Mouse (Mus musculus) heart, embryonic 14.5 days (tissue): ENCODE measurements around the gene Dohh. TPM values are rescaled to one million over a fixed set of nuclear protein-coding genes. Genes with fewer than 3 reads are reported as not detected.
A peak's percentile ranks its signal among the peaks of the same experiment; 100 is the strongest.

ENCODE experiments used
- ATAC-seq: fragments of 200-750 bp; cut with Nextera tagmentation; 2 replicates; pipeline ENCODE4 v1.8.0; 2017; ENCODE audit warnings: low read depth, moderate TSS enrichment; ENCODE audit not compliant: insufficient number of reproducible peaks, insufficient read depth, low FRiP score
- H3K27ac ChIP-seq, 2 experiments: fragments of 200-500 bp in 1 of 2; fragments of 300-500 bp in 1 of 2; sonication (generic) in 1 of 2; replicated peaks in 1 of 2; 2 replicates each; pipeline ENCODE4 v1.5.1; 2012 to 2014; ENCODE audit warnings: low read depth in 2 of 2, low read length in 2 of 2, control low read depth in 1 of 2, mild to moderate bottlenecking in 1 of 2, mixed read lengths in 1 of 2; ENCODE audit not compliant: control insufficient read depth in 1 of 2, insufficient read depth in 1 of 2
- H3K27me3 ChIP-seq: fragments of 300-500 bp; sonication (generic); 2 replicates; pipeline ENCODE4 v1.6.1; 2014; ENCODE audit warnings: mild to moderate bottlenecking, low read length, control low read depth; ENCODE audit not compliant: control insufficient read depth, insufficient read depth
- H3K36me3 ChIP-seq: fragments of 300-500 bp; sonication (generic); 2 replicates; pipeline ENCODE4 v1.6.1; 2014; ENCODE audit warnings: mild to moderate bottlenecking, control low read depth, low read length, mixed read lengths; ENCODE audit not compliant: control insufficient read depth, insufficient read depth
- H3K4me1 ChIP-seq, 2 experiments: fragments of 200-500 bp in 1 of 2; fragments of 300-500 bp in 1 of 2; sonication (generic) in 1 of 2; 2 replicates each; pipeline ENCODE4 v1.6.1; 2012 to 2014; ENCODE audit warnings: low read length in 2 of 2, control low read depth in 1 of 2, mixed read lengths in 1 of 2; ENCODE audit not compliant: control insufficient read depth in 2 of 2, insufficient read depth in 2 of 2
- H3K4me2 ChIP-seq: fragments of 300-500 bp; sonication (generic); 2 replicates; pipeline ENCODE4 v1.6.1; 2014; ENCODE audit warnings: mild to moderate bottlenecking, low read length
- H3K4me3 ChIP-seq, 2 experiments: fragments of 200-500 bp in 1 of 2; fragments of 300-500 bp in 1 of 2; sonication (generic) in 1 of 2; 2 replicates each; pipeline ENCODE4 v1.5.1; 2012 to 2014; ENCODE audit warnings: low read length in 2 of 2, mild to moderate bottlenecking in 2 of 2, control low read depth in 1 of 2, low read depth in 1 of 2, moderate library complexity in 1 of 2; ENCODE audit not compliant: control insufficient read depth in 1 of 2, insufficient read depth in 1 of 2
- H3K9ac ChIP-seq: fragments of 300-500 bp; sonication (generic); 2 replicates; pipeline ENCODE4 v1.6.1; 2014; ENCODE audit warnings: mild to moderate bottlenecking, low read length
- H3K9me3 ChIP-seq: fragments of 300-500 bp; sonication (generic); 2 replicates; pipeline ENCODE4 v1.6.1; 2016; ENCODE audit warnings: low read length, control low read depth; ENCODE audit not compliant: control insufficient read depth
- WGBS: fragments of 180-500 bp; shearing (Covaris S2); extraction: QIAGEN DNeasy Blood & Tissue Kit; methylation state at CpG from one replicate; pipeline ENCODE4 v1.1.7; 2014; 5-methylcytosine and 5-hydroxymethylcytosine counted together
- polyA plus RNA-seq: library from polyadenylated mRNA; unstranded; fragments of >200 nt; fragmentation: Nextera tagmentation; extraction: Ambion mirVana; gene quantifications from 2 replicates; pipeline ENCODE4 v1.2.1, GENCODE M21; 2014

Dohh gene
- polyA plus RNA-seq, 1 experiment from 2014 or later = 53.5 TPM

DNA sequence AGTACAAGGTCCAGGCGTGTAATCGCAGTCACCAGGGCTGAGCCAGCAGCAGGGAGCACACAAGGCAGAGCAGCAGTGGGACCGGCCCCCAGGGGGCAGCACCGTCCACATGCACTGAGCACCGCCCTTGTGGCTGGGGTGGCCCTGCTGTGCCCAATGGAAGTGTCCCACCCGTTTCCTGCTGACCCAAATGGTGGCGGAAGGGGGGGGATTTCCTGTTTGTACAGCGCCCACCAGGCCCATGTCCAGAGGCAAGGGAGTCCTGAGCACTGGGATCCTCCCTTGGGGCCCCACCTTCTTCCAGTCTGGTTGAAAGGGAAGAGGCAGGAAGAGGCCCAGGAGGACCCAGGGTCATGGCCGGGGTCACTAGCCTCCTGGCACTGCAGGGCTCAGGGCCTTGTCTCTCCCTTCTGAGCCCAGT lies 24.7 kb downstream of the Dohh start:
- WGBS = 26% methylated on average over 9 of the region's 9 CpGs
- H3K4me2 ChIP-seq = no peak overlapping the region
- H3K36me3 ChIP-seq = peaks cover 52% of the 10 kb centered on the region
- H3K4me1 ChIP-seq = peaks cover 59 to 81% of the 10 kb centered on the region in 2 experiments
- ATAC-seq = peak; percentile 37
- H3K9ac ChIP-seq = no peak overlapping the region; the same call in 1 of the 2 replicates
- no peaks in the 10 kb centered on the region for H3K27me3 ChIP-seq
- H3K9me3 ChIP-seq = no peaks in the 10 kb centered on the region
- H3K4me3 ChIP-seq = no peak overlapping the region
- H3K27ac ChIP-seq = peak overlapping the region; percentile 24 to 97

DNA sequence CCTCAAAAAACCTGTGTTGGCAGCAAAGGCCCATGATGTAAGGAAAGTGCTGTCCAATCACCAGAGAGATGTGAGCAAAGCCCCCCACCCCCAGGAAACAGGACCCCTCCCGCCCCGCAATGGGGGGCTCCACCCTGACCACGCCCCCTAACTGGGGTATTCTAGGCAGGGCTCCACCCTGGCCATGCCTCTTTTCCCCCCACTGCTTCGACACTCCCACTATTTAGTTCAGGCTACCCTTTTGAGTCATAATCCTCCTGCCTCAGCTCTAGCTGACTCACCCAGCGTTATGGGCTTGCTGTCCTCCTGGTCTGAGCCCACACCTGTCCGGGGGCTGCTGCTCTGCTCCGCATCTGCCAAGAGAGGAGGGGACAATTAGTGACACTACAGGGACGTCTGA lies 25.1 kb downstream of the Dohh start:
- ATAC-seq = no peak
- peak overlapping the region; percentile 33 to 97 for H3K27ac ChIP-seq
- no peaks in the 10 kb centered on the region for H3K27me3 ChIP-seq
- H3K4me2 ChIP-seq = peak overlapping the region; percentile 35
- peak overlapping the region; percentile 28; the same call in 1 of the 2 replicates for H3K9ac ChIP-seq
- H3K4me3 ChIP-seq = peak overlapping the region; percentile 6 to 12; a peak in 3 of 4 replicates
- H3K4me1 ChIP-seq = peaks cover 63 to 84% of the 10 kb centered on the region in 2 experiments
- H3K9me3 ChIP-seq = no peaks in the 10 kb centered on the region
- WGBS = 38% methylated on average over 6 of the region's 8 CpGs
- H3K36me3 ChIP-seq = peaks cover 47% of the 10 kb centered on the region

DNA sequence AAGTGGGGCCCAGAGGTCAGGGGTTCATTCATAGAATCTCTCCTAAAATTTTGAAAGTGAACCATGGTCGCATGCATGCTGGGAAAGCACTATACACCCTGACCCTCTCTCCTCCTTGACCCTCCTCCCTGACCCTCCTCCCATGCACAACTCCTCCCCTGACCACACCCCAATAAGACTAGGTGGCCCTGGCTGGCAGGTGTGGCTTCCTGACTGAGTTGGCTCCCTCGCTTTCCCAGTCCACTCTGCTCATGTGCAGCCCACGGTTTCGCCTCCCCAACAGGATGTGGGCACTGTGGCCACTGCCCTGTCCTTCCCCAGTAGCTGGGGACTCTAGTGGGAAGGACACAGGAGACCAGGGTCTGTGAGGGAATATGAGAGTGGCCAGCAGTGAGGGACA lies 26.1 kb downstream of the Dohh start:
- Histone ChIP-seq H3K4me1 (peaks cover 71 to 94% of the 10 kb centered on the region in 2 experiments), H3K9me3 (no peaks in the 10 kb centered on the region), H3K4me2 (peak overlapping the region; percentile 35), H3K27ac (peak overlapping the region; percentile 56 to 97), H3K4me3 (no peak overlapping the region), H3K27me3 (no peaks in the 10 kb centered on the region), H3K9ac (no peak overlapping the region; the same call in 1 of the 2 replicates), H3K36me3 (peaks cover 44% of the 10 kb centered on the region)
- no peak for ATAC-seq
- WGBS = 60% methylated on average over 4 of the region's 4 CpGs

DNA sequence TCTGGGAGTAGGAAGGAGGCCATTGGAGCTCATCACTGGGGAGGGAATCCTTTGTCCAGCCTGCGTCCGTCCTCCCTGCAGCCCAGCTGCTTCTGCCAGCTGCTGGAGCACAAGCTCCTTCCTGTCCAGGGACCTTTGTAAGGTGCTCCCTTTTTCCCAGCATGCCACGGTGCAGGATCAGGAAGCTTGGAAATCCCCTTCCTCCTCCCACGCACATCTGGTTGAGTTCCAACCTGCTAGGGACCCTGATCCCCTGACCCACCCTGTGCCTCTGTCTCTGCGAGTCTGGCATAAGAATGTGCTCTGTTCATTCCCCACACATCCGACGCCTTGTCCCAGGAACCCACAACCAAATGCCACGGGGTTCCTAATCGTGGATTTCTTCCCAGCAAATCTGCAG lies 26.8 kb downstream of the Dohh start:
- no peak for ATAC-seq
- Histone ChIP-seq H3K9me3 (no peaks in the 10 kb centered on the region), H3K4me1 (peaks cover 72 to 93% of the 10 kb centered on the region in 2 experiments), H3K36me3 (peaks cover 38% of the 10 kb centered on the region), H3K27me3 (no peaks in the 10 kb centered on the region), H3K4me3 (no peak overlapping the region), H3K27ac (peak overlapping the region; percentile 92 to 97), H3K4me2 (peak overlapping the region; percentile 52), H3K9ac (peak overlapping the region; percentile 49)
- WGBS = 66% methylated on average over 9 of the region's 9 CpGs

DNA sequence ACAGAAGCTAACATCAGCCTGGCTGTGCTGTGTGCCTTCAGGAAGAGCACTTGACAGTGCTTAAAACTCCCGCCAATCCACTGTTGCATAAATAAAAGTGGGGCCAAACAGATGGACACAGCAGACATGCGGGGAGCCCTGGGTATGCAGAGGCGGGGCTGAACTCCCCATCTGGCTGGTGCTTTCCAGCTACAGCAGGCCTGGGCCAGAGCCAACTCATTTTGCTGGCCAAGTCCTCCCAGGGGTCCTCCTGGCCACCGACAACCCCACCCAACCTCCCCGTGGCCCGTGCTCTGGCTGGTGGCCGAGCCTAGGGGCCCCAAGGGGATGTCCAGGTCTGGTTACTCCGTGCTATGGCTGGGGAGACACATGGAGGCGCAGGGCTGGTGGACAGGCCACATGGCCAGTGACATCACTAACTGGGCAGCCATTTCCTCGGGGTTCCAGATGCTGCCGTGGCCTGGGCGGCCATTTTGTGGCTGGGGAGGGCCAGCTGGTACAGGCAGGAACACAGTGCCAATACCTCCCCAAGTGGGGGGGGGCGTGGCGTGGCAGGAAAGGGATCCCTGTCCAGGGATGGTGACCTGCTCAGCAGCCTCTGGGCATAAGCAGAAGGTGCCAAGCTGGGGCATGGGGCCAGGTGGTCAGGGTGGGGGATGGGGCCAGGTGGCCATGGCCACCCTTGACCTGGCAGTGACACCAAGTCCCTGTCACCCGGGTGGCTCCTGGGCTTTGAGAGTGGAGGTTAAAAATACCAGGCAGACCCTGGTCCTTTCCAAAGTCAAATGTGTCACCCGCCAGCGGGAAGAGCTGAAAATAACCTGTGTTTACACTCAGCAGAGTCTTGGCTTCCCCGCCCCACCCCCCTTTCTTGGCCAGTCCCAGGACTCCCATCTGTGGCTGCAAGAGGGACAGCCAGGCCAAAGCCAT lies 27.5 kb downstream of the Dohh start:
- WGBS = 31% methylated on average over 18 of the region's 18 CpGs
- peak overlapping the region; percentile 52 for H3K4me2 ChIP-seq
- H3K36me3 ChIP-seq = peaks cover 31% of the 10 kb centered on the region
- peak; percentile 29 for ATAC-seq
- H3K4me1 ChIP-seq = peaks cover 71 to 94% of the 10 kb centered on the region in 2 experiments
- no peak overlapping the region; a peak in 1 of 4 replicates for H3K4me3 ChIP-seq
- H3K9ac ChIP-seq = peak overlapping the region; percentile 55
- H3K9me3 ChIP-seq = no peaks in the 10 kb centered on the region
- H3K27me3 ChIP-seq = no peaks in the 10 kb centered on the region
- H3K27ac ChIP-seq = peak overlapping the region; percentile 92 to 97

DNA sequence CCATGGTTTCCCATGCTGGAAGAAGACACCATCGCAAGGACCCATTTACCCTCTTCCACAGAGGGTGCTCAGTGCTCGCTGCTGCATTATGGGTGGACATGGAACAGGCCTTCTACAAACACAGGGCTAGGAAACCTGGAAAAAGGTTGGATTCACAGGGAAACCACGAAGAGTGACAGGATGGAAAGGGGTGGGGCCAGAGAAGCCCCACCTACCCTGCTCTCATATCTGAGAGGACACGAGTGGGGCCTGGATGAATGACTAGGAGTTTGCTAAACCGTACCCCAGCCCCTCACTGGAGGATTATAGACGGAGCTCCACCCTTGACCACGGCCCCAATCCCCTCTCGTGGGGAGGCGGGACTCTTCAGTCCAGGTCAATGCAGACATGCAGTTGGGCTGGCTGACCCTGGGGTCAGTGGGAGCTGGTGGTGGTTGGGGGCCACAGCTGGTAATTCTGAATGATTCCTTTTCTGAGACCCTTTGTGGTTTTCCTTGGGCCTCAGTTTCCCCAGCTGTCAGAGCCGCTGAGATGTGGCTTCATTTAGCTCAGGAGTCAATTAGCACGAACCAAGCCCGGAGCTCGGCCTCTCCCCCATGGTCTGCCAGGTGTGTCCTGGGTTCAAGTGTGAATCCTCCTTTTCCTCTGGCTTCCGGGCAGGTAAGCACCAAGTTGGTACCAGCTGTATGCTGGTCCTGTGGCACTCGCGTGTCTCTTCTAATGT lies 28.5 kb downstream of the Dohh start:
- H3K27me3 ChIP-seq = no peaks in the 10 kb centered on the region
- peaks cover 71 to 94% of the 10 kb centered on the region in 2 experiments for H3K4me1 ChIP-seq
- no peak overlapping the region; a peak in 1 of 4 replicates for H3K4me3 ChIP-seq
- 69% methylated on average over 16 of the region's 16 CpGs for WGBS
- peak overlapping the region; percentile 92 to 97 for H3K27ac ChIP-seq
- ATAC-seq = no peak
- H3K9ac ChIP-seq = peak overlapping the region; percentile 55; the same call in 1 of the 2 replicates
- H3K4me2 ChIP-seq = peak overlapping the region; percentile 52
- peaks cover 27% of the 10 kb centered on the region for H3K36me3 ChIP-seq
- H3K9me3 ChIP-seq = no peaks in the 10 kb centered on the region
